Mouse (Mus musculus): ENCODE measurements around the gene Gm10073.
"Not testable (repeated sequence)": the region's sequence is repeated elsewhere in the genome, so short reads cannot be mapped to it uniquely, and the experiment has no call there.

Gene Gm10073

GRCm38 (mm10) chr8:106573168-106573567 is at the start of gene Gm10073:
TSS of gene Gm10073 (minus strand) at chr8:106573461.
- DNase-seq = not testable (repeated sequence)

GRCm38 (mm10) chr8:106623016-106623415 is 49.8 kb upstream of the Gm10073 start:
- no peak for DNase-seq

GRCm38 (mm10) chr8:106620488-106620887 is 47.2 kb upstream of the Gm10073 start:
- no peak for DNase-seq

- DNase-seq = no peak
Measured at GRCm38 (mm10) chr8:106619549-106620245, 46.4 kb upstream of the Gm10073 start.

GRCm38 (mm10) chr8:106618324-106618723 is 45.1 kb upstream of the Gm10073 start:
- DNase-seq = no peak

- no peak for DNase-seq
Measured at GRCm38 (mm10) chr8:106617865-106618264, 44.6 kb upstream of the Gm10073 start.

- no peak for DNase-seq
Measured at GRCm38 (mm10) chr8:106617196-106617595, 43.9 kb upstream of the Gm10073 start.

- no peak for DNase-seq
Measured at GRCm38 (mm10) chr8:106616679-106617078, 43.4 kb upstream of the Gm10073 start.

- no peak for DNase-seq
Measured at GRCm38 (mm10) chr8:106615661-106616299, 42.5 kb upstream of the Gm10073 start.

- DNase-seq = no peak
Measured at GRCm38 (mm10) chr8:106614704-106615103, 41.4 kb upstream of the Gm10073 start.

- DNase-seq = no peak
Measured at GRCm38 (mm10) chr8:106612047-106612446, 38.8 kb upstream of the Gm10073 start.

GRCm38 (mm10) chr8:106610958-106611640 is 37.8 kb upstream of the Gm10073 start:
- DNase-seq = no peak

GRCm38 (mm10) chr8:106609076-106609903 is 36.0 kb upstream of the Gm10073 start:
- no peak for DNase-seq

GRCm38 (mm10) chr8:106608425-106608824 is 35.2 kb upstream of the Gm10073 start:
- DNase-seq = no peak

GRCm38 (mm10) chr8:106607783-106608182 is 34.5 kb upstream of the Gm10073 start:
- DNase-seq = not testable (repeated sequence)

GRCm38 (mm10) chr8:106606601-106607145 is 33.4 kb upstream of the Gm10073 start:
- no peak for DNase-seq

GRCm38 (mm10) chr8:106606121-106606520 is 32.9 kb upstream of the Gm10073 start:
- no peak for DNase-seq

GRCm38 (mm10) chr8:106605657-106606056 is 32.4 kb upstream of the Gm10073 start:
- DNase-seq = no peak

GRCm38 (mm10) chr8:106603933-106604332 is 30.7 kb upstream of the Gm10073 start:
- DNase-seq = no peak

GRCm38 (mm10) chr8:106603131-106603819 is 30.0 kb upstream of the Gm10073 start, which contains the start of gene Cdh1:
TSS of gene Cdh1 (plus strand) at chr8:106603351.
- DNase-seq = peak; percentile 32 to 35

- no peak for DNase-seq
Measured at GRCm38 (mm10) chr8:106599265-106599979, 26.2 kb upstream of the Gm10073 start.
